Mouse (Mus musculus): ENCODE data around the gene Lsm11.

The Lsm11 gene

GRCm38 (mm10) chr11:45944643-45945156 is at the start of gene Lsm11:
TSS of gene Lsm11 (minus strand) at chr11:45944935.
- DNase-seq (ENCODE audit: low spot score): peak; percentile 99

GRCm38 (mm10) chr11:45992087-45992486 is 47.4 kb upstream of the Lsm11 start:
- no peak for DNase-seq (ENCODE audit: low spot score)

GRCm38 (mm10) chr11:45991604-45992003 is 46.9 kb upstream of the Lsm11 start:
- peak; percentile 70 for DNase-seq (ENCODE audit: low spot score)

DNA sequence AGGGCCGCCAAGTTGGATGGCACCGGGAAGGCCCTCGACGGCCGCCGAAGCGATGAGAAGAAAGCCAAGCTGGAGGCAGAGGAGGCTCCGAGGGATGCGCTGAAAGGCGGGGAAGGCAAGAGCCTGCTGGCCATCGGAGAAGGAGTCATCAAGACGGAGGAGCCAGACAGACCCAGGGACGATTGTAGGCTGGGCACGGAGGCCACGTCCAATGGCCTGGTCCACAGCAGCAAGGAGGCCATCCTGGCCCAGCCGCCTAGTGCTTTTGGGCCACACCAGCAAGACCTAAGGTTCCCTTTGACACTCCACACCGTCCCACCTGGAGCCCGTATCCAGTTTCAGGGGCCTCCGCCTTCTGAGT is 36.1 kb upstream of the Lsm11 start:
- no peak for DNase-seq (ENCODE audit: low spot score)

- DNase-seq (ENCODE audit: low spot score): peak; percentile 80
Observed at GRCm38 (mm10) chr11:45979946-45980892, 35.5 kb upstream of the Lsm11 start, which contains the start of gene Sox30. TSS of gene Sox30 (plus strand) at chr11:45980310.

- no peak for DNase-seq (ENCODE audit: low spot score)
Observed at GRCm38 (mm10) chr11:45976061-45976460, 31.3 kb upstream of the Lsm11 start.

GRCm38 (mm10) chr11:45974466-45974865 is 29.7 kb upstream of the Lsm11 start:
- no peak for DNase-seq (ENCODE audit: low spot score)

GRCm38 (mm10) chr11:45973635-45974034 is 28.9 kb upstream of the Lsm11 start:
- DNase-seq (ENCODE audit: low spot score): no peak

- no peak for DNase-seq (ENCODE audit: low spot score)
Observed at GRCm38 (mm10) chr11:45968466-45968865, 23.7 kb upstream of the Lsm11 start.

DNA sequence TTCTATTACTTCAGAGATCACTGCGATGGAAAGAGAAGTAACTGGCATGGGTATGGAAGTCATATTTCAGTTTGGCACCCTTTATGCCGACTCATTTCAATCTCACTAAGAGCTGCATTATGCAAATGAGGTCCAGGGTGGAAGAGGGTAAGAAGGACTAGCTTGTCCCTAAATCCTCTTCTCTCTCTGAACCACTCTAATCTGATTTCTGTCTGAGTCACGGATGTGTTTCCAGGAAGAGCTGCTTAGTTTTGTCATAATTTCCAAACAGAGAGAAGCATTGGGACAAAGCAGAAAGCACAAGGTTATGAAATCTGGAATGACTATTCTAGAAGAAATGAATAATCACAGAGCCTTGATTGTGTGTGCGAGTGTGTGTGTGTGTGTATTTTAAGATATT is 22.2 kb upstream of the Lsm11 start:
- no peak for DNase-seq (ENCODE audit: low spot score)

DNA sequence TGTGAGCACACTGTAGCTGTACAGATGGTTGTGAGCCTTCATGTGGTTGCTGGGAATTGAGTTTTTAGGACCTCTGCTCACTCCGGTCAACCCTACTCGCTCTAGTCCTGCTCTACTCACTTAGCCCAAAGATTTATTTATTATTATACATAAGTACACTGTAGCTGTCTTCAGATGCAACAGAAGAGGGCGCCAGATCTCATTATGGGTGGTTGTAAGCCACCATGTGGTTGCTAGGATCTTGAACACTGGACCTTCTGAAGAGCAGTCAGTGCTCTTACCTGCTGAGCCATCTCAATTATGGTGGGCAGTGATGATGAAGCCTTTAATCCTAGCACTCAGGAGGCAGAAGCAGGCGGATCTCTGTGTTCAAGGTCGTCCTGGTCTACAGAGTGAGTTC is 15.3 kb upstream of the Lsm11 start:
- DNase-seq (ENCODE audit: low spot score): no peak

- peak; percentile 71 for DNase-seq (ENCODE audit: low spot score)
Observed at GRCm38 (mm10) chr11:45959598-45959997, 14.9 kb upstream of the Lsm11 start.

- peak; percentile 91 for DNase-seq (ENCODE audit: low spot score)
Observed at GRCm38 (mm10) chr11:45955127-45955627, 10.4 kb upstream of the Lsm11 start, which contains the start of gene Thg1l. TSS of gene Thg1l (minus strand) at chr11:45955494.

- no peak for DNase-seq (ENCODE audit: low spot score)
Observed at GRCm38 (mm10) chr11:45947491-45947890, 2.8 kb upstream of the Lsm11 start.

DNA sequence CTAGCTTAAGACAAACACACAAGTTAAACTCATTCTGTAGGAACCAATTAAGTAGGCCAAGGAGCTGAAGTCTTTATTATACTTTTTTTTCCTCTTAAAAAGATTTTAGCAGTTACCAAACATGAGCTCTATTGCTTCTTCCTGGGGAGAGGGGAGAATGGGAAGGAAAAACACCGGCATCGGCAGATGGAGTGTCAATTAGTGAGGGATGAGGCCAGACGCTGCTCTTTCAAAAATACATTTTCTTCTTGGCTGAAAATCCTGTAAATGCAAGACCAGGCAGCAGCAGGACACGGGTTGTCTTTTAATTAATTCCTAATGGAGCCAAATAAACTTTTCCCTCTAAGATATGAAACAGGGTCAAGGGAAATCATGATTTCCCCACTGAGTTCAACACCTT is 2.1 kb upstream of the Lsm11 start:
- DNase-seq (ENCODE audit: low spot score): no peak

DNA sequence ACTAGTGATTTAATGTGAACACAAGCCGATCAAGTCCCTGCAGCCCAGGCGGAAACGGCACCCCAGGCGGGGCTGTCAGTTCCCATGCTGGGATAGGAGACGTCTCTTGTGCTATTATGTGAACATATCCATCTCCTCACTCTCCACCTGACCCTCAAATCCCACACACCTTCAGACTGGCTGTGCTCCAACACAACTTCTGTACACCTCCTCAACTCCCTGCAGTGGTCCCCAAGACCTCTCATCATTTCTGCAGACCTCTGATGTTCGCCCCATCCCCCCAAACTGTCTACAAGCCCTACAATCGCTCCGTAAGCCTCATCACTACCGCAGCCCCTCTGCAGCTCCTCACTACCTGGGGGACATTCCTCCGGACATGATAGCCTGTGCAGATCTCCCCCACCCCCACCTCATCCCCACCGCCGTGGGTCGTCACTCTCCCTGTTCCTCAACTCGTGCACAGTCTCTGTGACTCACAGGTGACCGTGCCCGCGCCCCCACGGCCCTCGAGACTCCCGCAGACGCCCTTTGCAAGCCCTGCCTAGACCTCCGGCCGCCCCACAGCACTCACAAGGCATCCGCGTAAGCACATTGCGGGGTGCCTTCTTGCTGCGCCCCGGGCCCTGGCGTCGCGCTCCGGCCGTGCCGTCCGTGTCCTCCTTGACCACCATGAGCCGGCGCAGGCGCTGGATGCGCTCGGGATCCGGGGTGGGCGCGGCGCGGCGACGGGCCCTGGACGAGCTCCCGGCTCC is 668 bp downstream of the Lsm11 start:
- no peak for DNase-seq (ENCODE audit: low spot score)

DNA sequence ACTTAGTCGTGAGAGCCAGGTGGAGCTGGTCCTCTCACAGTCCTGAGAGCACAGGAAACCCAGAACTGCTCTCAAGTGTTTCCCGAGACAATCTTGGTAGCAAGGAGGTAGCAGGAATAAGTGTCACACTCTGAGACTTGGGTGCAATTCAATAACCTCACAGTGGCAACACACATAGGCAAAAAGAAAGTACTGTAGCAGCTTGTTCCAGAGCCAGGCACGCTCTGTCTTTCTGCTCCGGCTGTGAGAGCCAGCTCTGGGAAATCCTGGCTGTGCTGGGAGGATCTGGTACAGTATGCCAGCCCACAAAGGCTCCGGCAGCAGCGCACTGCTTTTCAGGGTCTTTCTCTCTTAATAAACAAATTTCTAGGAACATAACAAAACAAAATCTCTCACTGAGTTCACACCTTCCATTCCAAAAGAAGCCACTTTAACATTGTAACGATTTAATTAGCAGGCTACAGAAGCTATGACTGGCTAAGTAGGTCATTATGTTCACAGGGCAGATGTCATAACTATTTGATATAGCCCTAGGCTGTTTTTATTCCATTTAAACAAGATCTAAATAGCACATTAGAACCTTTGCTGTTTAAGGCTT is 1.5 kb downstream of the Lsm11 start:
- peak; percentile 58 for DNase-seq (ENCODE audit: low spot score)

- DNase-seq (ENCODE audit: low spot score): no peak
Observed at GRCm38 (mm10) chr11:45942281-45942680, 2.5 kb downstream of the Lsm11 start.

GRCm38 (mm10) chr11:45938917-45939316 is 5.8 kb downstream of the Lsm11 start:
- DNase-seq (ENCODE audit: low spot score): no peak

- DNase-seq (ENCODE audit: low spot score): no peak
Observed at GRCm38 (mm10) chr11:45937478-45937877, 7.3 kb downstream of the Lsm11 start.

- DNase-seq (ENCODE audit: low spot score): no peak
Observed at GRCm38 (mm10) chr11:45932771-45933170, 12.0 kb downstream of the Lsm11 start.

GRCm38 (mm10) chr11:45929541-45929940 is 15.2 kb downstream of the Lsm11 start:
- no peak for DNase-seq (ENCODE audit: low spot score)
